Mouse (Mus musculus): ENCODE data around the gene 4930469K13Rik. TPM values are rescaled to one million over a fixed set of nuclear protein-coding genes. Genes with fewer than 3 reads are reported as not detected.
"Not testable (repeated sequence)": the region's sequence is repeated elsewhere in the genome, so short reads cannot be mapped to it uniquely, and the experiment has no call there.

4930469K13Rik gene
- not detected in 2 replicates for polyA plus RNA-seq (2014; fragmentation: Nextera tagmentation; extraction: Ambion mirVana)

GRCm38 (mm10) chr11:34098422-34098821 is at the start of gene 4930469K13Rik:
Gene 4930469K13Rik (minus strand): TSS chr11:34098554.
- no peak within 1 kb of the TSS for H3K4me3 ChIP-seq (ENCODE audit: low read depth, low read length)
- H3K9ac ChIP-seq (ENCODE audit: low read length): no peak within 1 kb of the TSS
- ATAC-seq: peak; percentile 61; the same call in 1 of the 2 replicates
- 83% methylated on average over 10 of the region's 10 CpGs for WGBS
- H3K27me3 ChIP-seq (replicated peaks; ENCODE audit: control insufficient read depth, insufficient read depth, low read length): no peaks in the 10 kb centered on the region; the same call in 1 of the 2 replicates
- no peaks in the 10 kb centered on the region for H3K36me3 ChIP-seq (ENCODE audit: control insufficient read depth, insufficient read depth, low read length)
- H3K27ac ChIP-seq (ENCODE audit: low read depth, low read length): no peak within 1 kb of the TSS
- DNase-seq (ENCODE audit: low spot score): no peak
- no peaks in the 10 kb centered on the region for H3K4me1 ChIP-seq (ENCODE audit: control insufficient read depth, insufficient read depth, low read length)
- H3K4me2 ChIP-seq (ENCODE audit: low read length): no peak within 1 kb of the TSS
- H3K9me3 ChIP-seq (replicated peaks; ENCODE audit: control insufficient read depth, low read length): no peaks in the 10 kb centered on the region

GRCm38 (mm10) chr11:34146934-34147333 is 48.6 kb upstream of the 4930469K13Rik start:
- Histone ChIP-seq H3K9me3 (replicated peaks; ENCODE audit: control insufficient read depth, low read length) (no peaks in the 10 kb centered on the region), H3K4me3 (ENCODE audit: low read depth, low read length) (no peak overlapping the region), H3K27ac (ENCODE audit: low read depth, low read length) (no peak overlapping the region), H3K36me3 (ENCODE audit: control insufficient read depth, insufficient read depth, low read length) (no peaks in the 10 kb centered on the region), H3K9ac (ENCODE audit: low read length) (no peak overlapping the region), H3K4me1 (ENCODE audit: control insufficient read depth, insufficient read depth, low read length) (peaks cover 3% of the 10 kb centered on the region), H3K4me2 (ENCODE audit: low read length) (no peak overlapping the region), H3K27me3 (replicated peaks; ENCODE audit: control insufficient read depth, insufficient read depth, low read length) (peaks cover 3% of the 10 kb centered on the region; the same call in 1 of the 2 replicates)
- ATAC-seq (no peak), DNase-seq (ENCODE audit: low spot score) (no peak)
- 76% methylated on average over 5 of the region's 5 CpGs for WGBS

GRCm38 (mm10) chr11:34144421-34144820 is 46.1 kb upstream of the 4930469K13Rik start:
- Histone ChIP-seq H3K4me1 (ENCODE audit: control insufficient read depth, insufficient read depth, low read length) (peaks cover 3% of the 10 kb centered on the region), H3K36me3 (ENCODE audit: control insufficient read depth, insufficient read depth, low read length) (no peaks in the 10 kb centered on the region), H3K9ac (ENCODE audit: low read length) (no peak overlapping the region), H3K27me3 (replicated peaks; ENCODE audit: control insufficient read depth, insufficient read depth, low read length) (peaks cover 3% of the 10 kb centered on the region; the same call in 1 of the 2 replicates), H3K4me2 (ENCODE audit: low read length) (no peak overlapping the region), H3K9me3 (replicated peaks; ENCODE audit: control insufficient read depth, low read length) (no peaks in the 10 kb centered on the region), H3K4me3 (ENCODE audit: low read depth, low read length) (no peak overlapping the region), H3K27ac (ENCODE audit: low read depth, low read length) (no peak overlapping the region)
- WGBS: 56% methylated on average over 4 of the region's 4 CpGs
- peak; percentile 62 for DNase-seq (ENCODE audit: low spot score)
- no peak for ATAC-seq

- Histone ChIP-seq H3K4me1 (ENCODE audit: control insufficient read depth, insufficient read depth, low read length) (peaks cover 5% of the 10 kb centered on the region), H3K4me3 (ENCODE audit: low read depth, low read length) (no peak overlapping the region), H3K9ac (ENCODE audit: low read length) (no peak overlapping the region), H3K9me3 (replicated peaks; ENCODE audit: control insufficient read depth, low read length) (no peaks in the 10 kb centered on the region), H3K36me3 (ENCODE audit: control insufficient read depth, insufficient read depth, low read length) (no peaks in the 10 kb centered on the region), H3K27ac (ENCODE audit: low read depth, low read length) (no peak overlapping the region), H3K27me3 (replicated peaks; ENCODE audit: control insufficient read depth, insufficient read depth, low read length) (peaks cover 3% of the 10 kb centered on the region; the same call in 1 of the 2 replicates), H3K4me2 (ENCODE audit: low read length) (no peak overlapping the region)
- no peak for DNase-seq (ENCODE audit: low spot score)
- no peak for ATAC-seq
- WGBS: 86% methylated on average over 5 of the region's 5 CpGs
Measured at GRCm38 (mm10) chr11:34143984-34144383, 45.6 kb upstream of the 4930469K13Rik start.

- no peak overlapping the region for H3K4me2 ChIP-seq (ENCODE audit: low read length)
- H3K4me1 ChIP-seq (ENCODE audit: control insufficient read depth, insufficient read depth, low read length): 0 out of 2 replicates have a peak, but pooled peaks cover 4% of the 10 kb centered on the region
- 15% methylated on average over 8 of the region's 8 CpGs for WGBS
- ATAC-seq (peak; percentile 89), DNase-seq (ENCODE audit: low spot score) (peak; percentile 74)
- peaks cover 20% of the 10 kb centered on the region for H3K27me3 ChIP-seq (replicated peaks; ENCODE audit: control insufficient read depth, insufficient read depth, low read length)
- H3K4me3 ChIP-seq (ENCODE audit: low read depth, low read length): no peak overlapping the region
- no peaks in the 10 kb centered on the region for H3K9me3 ChIP-seq (replicated peaks; ENCODE audit: control insufficient read depth, low read length)
- H3K9ac ChIP-seq (ENCODE audit: low read length): no peak overlapping the region
- H3K36me3 ChIP-seq (ENCODE audit: control insufficient read depth, insufficient read depth, low read length): no peaks in the 10 kb centered on the region
- no peak overlapping the region for H3K27ac ChIP-seq (ENCODE audit: low read depth, low read length)
Measured at GRCm38 (mm10) chr11:34139296-34139695, 40.9 kb upstream of the 4930469K13Rik start.

GRCm38 (mm10) chr11:34128412-34128811 is 30.1 kb upstream of the 4930469K13Rik start:
- Histone ChIP-seq H3K4me1 (ENCODE audit: control insufficient read depth, insufficient read depth, low read length) (no peaks in the 10 kb centered on the region), H3K4me2 (ENCODE audit: low read length) (no peak overlapping the region), H3K9me3 (replicated peaks; ENCODE audit: control insufficient read depth, low read length) (no peaks in the 10 kb centered on the region), H3K4me3 (ENCODE audit: low read depth, low read length) (no peak overlapping the region), H3K9ac (ENCODE audit: low read length) (no peak overlapping the region), H3K27ac (ENCODE audit: low read depth, low read length) (no peak overlapping the region), H3K27me3 (replicated peaks; ENCODE audit: control insufficient read depth, insufficient read depth, low read length) (no peaks in the 10 kb centered on the region), H3K36me3 (ENCODE audit: control insufficient read depth, insufficient read depth, low read length) (no peaks in the 10 kb centered on the region)
- WGBS: 92% methylated on average over 2 of the region's 2 CpGs
- ATAC-seq (no peak), DNase-seq (ENCODE audit: low spot score) (no peak)

- 81% methylated on average over 3 of the region's 3 CpGs for WGBS
- not testable (repeated sequence) for H3K36me3 ChIP-seq (ENCODE audit: control insufficient read depth, insufficient read depth, low read length); H3K4me3 ChIP-seq (ENCODE audit: low read depth, low read length); H3K4me1 ChIP-seq (ENCODE audit: control insufficient read depth, insufficient read depth, low read length); H3K9ac ChIP-seq (ENCODE audit: low read length); H3K27ac ChIP-seq (ENCODE audit: low read depth, low read length); ATAC-seq; H3K4me2 ChIP-seq (ENCODE audit: low read length); H3K9me3 ChIP-seq (replicated peaks; ENCODE audit: control insufficient read depth, low read length); DNase-seq (ENCODE audit: low spot score); H3K27me3 ChIP-seq (replicated peaks; ENCODE audit: control insufficient read depth, insufficient read depth, low read length)
Measured at GRCm38 (mm10) chr11:34125727-34126126, 27.4 kb upstream of the 4930469K13Rik start.

- H3K4me2 ChIP-seq (ENCODE audit: low read length): no peak overlapping the region
- 72% methylated on average over 7 of the region's 7 CpGs for WGBS
- H3K9ac ChIP-seq (ENCODE audit: low read length): no peak overlapping the region
- H3K27me3 ChIP-seq (replicated peaks; ENCODE audit: control insufficient read depth, insufficient read depth, low read length): no peaks in the 10 kb centered on the region
- no peaks in the 10 kb centered on the region for H3K4me1 ChIP-seq (ENCODE audit: control insufficient read depth, insufficient read depth, low read length)
- no peak overlapping the region for H3K4me3 ChIP-seq (ENCODE audit: low read depth, low read length)
- no peaks in the 10 kb centered on the region for H3K36me3 ChIP-seq (ENCODE audit: control insufficient read depth, insufficient read depth, low read length)
- no peak for ATAC-seq
- no peak overlapping the region for H3K27ac ChIP-seq (ENCODE audit: low read depth, low read length)
- H3K9me3 ChIP-seq (replicated peaks; ENCODE audit: control insufficient read depth, low read length): no peaks in the 10 kb centered on the region
- DNase-seq (ENCODE audit: low spot score): no peak
Measured at GRCm38 (mm10) chr11:34124852-34125251, 26.5 kb upstream of the 4930469K13Rik start.

- WGBS: 6% methylated on average over 2 of the region's 2 CpGs
Measured at GRCm38 (mm10) chr11:34123147-34123546, 24.8 kb upstream of the 4930469K13Rik start.

More at GRCm38 (mm10) chr11:34123147-34123546, 24.8 kb upstream of the 4930469K13Rik start:
- Histone ChIP-seq H3K9me3 (replicated peaks; ENCODE audit: control insufficient read depth, low read length) (no peaks in the 10 kb centered on the region), H3K27me3 (replicated peaks; ENCODE audit: control insufficient read depth, insufficient read depth, low read length) (no peaks in the 10 kb centered on the region), H3K4me1 (ENCODE audit: control insufficient read depth, insufficient read depth, low read length) (no peaks in the 10 kb centered on the region), H3K36me3 (ENCODE audit: control insufficient read depth, insufficient read depth, low read length) (no peaks in the 10 kb centered on the region), H3K4me2 (ENCODE audit: low read length) (no peak overlapping the region), H3K4me3 (ENCODE audit: low read depth, low read length) (no peak overlapping the region), H3K27ac (ENCODE audit: low read depth, low read length) (no peak overlapping the region), H3K9ac (ENCODE audit: low read length) (no peak overlapping the region)
- ATAC-seq (peak; percentile 63; the same call in 1 of the 2 replicates), DNase-seq (ENCODE audit: low spot score) (peak; percentile 87)
